Mouse (Mus musculus): ENCODE results near the gene Slc38a11. TPM values are rescaled to one million over a fixed set of nuclear protein-coding genes. Genes with fewer than 3 reads are reported as not detected.
A peak's percentile ranks its signal among the peaks of the same experiment; 100 is the strongest.

Slc38a11 gene
- polyA plus RNA-seq (2016; fragmentation: Nextera tagmentation; extraction: Ambion mirVana) = 0.21 TPM in 1 of 2 replicates, not detected in the other

DNA sequence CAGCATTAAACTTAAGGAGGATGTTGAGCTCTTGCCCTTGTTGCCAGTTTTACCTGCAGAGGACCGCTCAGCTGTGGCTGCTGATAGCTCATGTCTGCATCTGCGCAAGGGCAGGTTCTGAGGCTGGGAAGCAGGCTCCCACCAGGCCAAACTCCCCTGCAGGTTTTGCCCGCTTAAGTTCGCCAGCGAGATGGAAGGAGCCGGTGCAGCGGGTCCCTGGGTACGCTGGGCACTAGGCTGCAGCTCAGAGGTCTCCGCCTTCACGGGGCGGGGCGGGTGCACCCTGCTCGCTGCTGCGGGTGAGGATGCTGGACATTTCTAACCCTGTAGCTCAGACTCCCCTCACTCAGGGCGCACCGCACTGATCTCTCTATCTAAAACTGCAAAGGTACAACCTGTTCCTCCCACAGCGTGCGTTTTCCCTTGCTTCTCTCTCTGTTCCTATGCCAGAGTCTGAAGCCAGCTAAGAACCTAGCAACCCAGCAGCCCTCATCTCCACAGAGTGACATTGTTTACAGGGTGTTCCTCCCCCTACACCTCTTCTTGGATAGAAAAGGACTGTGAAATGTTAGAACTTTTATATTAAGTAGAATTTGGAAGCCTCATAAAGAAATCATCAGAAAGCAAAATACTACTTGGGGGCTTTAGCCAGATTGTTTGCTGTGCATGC is at the start of gene Slc38a11:
Slc38a11 (minus strand) TSS at position 207 of the 670 bp plus-strand sequence.
- no peaks in the 10 kb centered on the region for H3K36me3 ChIP-seq
- 4% methylated on average over 18 of the region's 18 CpGs for WGBS
- no peak within 1 kb of the TSS for H3K27ac ChIP-seq (ENCODE audit: poor library complexity, severe bottlenecking)
- 0 out of 2 replicates have a peak, but pooled peaks cover 6% of the 10 kb centered on the region for H3K4me1 ChIP-seq (replicated peaks)
- 0 out of 2 replicates have a peak, but pooled peaks cover 4% of the 10 kb centered on the region for H3K27me3 ChIP-seq (replicated peaks)
- H3K4me3 ChIP-seq = peak within 1 kb of the TSS; percentile 28
- no peak within 1 kb of the TSS for H3K9ac ChIP-seq
- H3K9me3 ChIP-seq (replicated peaks) = no peaks in the 10 kb centered on the region
- peak; percentile 39; the same call in 1 of the 2 replicates for ATAC-seq (ENCODE audit: insufficient number of reproducible peaks, low FRiP score)
- H3K4me2 ChIP-seq = peak within 1 kb of the TSS; percentile 60

DNA sequence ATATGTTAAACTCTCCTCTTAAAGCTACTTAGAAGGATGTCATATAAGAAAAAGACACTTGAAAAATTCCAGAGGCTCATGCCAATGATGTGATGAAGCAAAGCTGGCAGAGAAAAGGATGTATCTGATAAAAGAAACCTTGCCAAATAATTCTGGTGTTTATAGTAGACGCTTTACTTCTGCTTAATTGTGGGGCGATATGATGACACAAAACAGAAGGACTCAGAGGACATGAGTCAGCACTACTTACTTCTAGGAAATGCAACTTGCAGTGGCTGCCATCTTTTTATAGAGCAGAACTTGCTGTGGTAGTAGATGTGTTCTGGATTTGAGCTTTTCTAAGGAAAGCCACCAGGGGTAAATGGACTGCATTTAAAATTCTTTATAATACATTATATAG is 43.3 kb upstream of the Slc38a11 start:
- Histone ChIP-seq H3K27ac (ENCODE audit: poor library complexity, severe bottlenecking) (no peak overlapping the region), H3K27me3 (replicated peaks) (no peaks in the 10 kb centered on the region), H3K4me2 (no peak overlapping the region), H3K9me3 (replicated peaks) (no peaks in the 10 kb centered on the region), H3K36me3 (no peaks in the 10 kb centered on the region), H3K9ac (no peak overlapping the region), H3K4me1 (replicated peaks) (no peaks in the 10 kb centered on the region), H3K4me3 (no peak overlapping the region)
- WGBS = 59% methylated on average over 2 of the region's 2 CpGs
- ATAC-seq (ENCODE audit: insufficient number of reproducible peaks, low FRiP score) = no peak

GRCm38 (mm10) chr2:65405407-65405806 is 41.6 kb upstream of the Slc38a11 start:
- ATAC-seq (ENCODE audit: insufficient number of reproducible peaks, low FRiP score) = no peak
- no peaks in the 10 kb centered on the region for H3K27me3 ChIP-seq (replicated peaks)
- no peak overlapping the region for H3K4me3 ChIP-seq
- H3K4me1 ChIP-seq (replicated peaks) = no peaks in the 10 kb centered on the region
- H3K9ac ChIP-seq = no peak overlapping the region
- H3K36me3 ChIP-seq = no peaks in the 10 kb centered on the region
- no peak overlapping the region for H3K27ac ChIP-seq (ENCODE audit: poor library complexity, severe bottlenecking)
- 79% methylated on average over 1 of the region's 1 CpGs for WGBS
- no peak overlapping the region for H3K4me2 ChIP-seq
- H3K9me3 ChIP-seq (replicated peaks) = no peaks in the 10 kb centered on the region

GRCm38 (mm10) chr2:65402001-65402400 is 38.2 kb upstream of the Slc38a11 start:
- ATAC-seq (ENCODE audit: insufficient number of reproducible peaks, low FRiP score) = no peak
- no peaks in the 10 kb centered on the region for H3K9me3 ChIP-seq (replicated peaks)
- H3K4me1 ChIP-seq (replicated peaks) = no peaks in the 10 kb centered on the region
- H3K27ac ChIP-seq (ENCODE audit: poor library complexity, severe bottlenecking) = no peak overlapping the region
- H3K36me3 ChIP-seq = no peaks in the 10 kb centered on the region
- 71% methylated on average over 5 of the region's 5 CpGs for WGBS
- H3K27me3 ChIP-seq (replicated peaks) = no peaks in the 10 kb centered on the region
- H3K4me3 ChIP-seq = no peak overlapping the region
- H3K9ac ChIP-seq = no peak overlapping the region
- no peak overlapping the region for H3K4me2 ChIP-seq

DNA sequence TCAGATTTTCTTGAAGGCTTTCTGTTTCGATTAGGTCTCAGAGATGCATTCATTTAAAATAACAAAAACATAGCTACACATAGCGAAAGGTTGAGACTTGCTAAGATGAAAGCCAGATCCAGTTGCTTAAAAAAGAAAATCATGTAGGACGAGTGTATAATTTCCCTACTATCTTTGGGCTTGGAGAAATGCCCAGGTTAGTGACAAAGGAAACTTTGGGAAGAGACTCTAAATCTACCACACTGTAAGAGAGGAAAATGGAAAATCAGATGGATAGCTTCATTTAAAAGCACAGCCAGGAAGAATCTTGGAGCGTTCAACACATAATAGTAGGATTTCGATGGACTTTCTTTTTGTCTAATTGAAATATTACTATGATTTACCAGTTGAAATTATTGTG is 36.1 kb upstream of the Slc38a11 start:
- Histone ChIP-seq H3K9ac (no peak overlapping the region), H3K36me3 (no peaks in the 10 kb centered on the region), H3K4me1 (replicated peaks) (no peaks in the 10 kb centered on the region), H3K4me3 (no peak overlapping the region), H3K4me2 (no peak overlapping the region), H3K9me3 (replicated peaks) (no peaks in the 10 kb centered on the region), H3K27ac (ENCODE audit: poor library complexity, severe bottlenecking) (no peak overlapping the region), H3K27me3 (replicated peaks) (no peaks in the 10 kb centered on the region)
- WGBS = 55% methylated on average over 5 of the region's 5 CpGs
- ATAC-seq (ENCODE audit: insufficient number of reproducible peaks, low FRiP score) = no peak

- no peak for ATAC-seq (ENCODE audit: insufficient number of reproducible peaks, low FRiP score)
- 32% methylated on average over 3 of the region's 3 CpGs for WGBS
- 0 out of 2 replicates have a peak, but pooled peaks cover 3% of the 10 kb centered on the region for H3K4me1 ChIP-seq (replicated peaks)
- H3K4me2 ChIP-seq = no peak overlapping the region
- H3K27me3 ChIP-seq (replicated peaks) = no peaks in the 10 kb centered on the region
- no peak overlapping the region for H3K9ac ChIP-seq
- no peak overlapping the region for H3K4me3 ChIP-seq
- no peaks in the 10 kb centered on the region for H3K36me3 ChIP-seq
- H3K9me3 ChIP-seq (replicated peaks) = 0 out of 2 replicates have a peak, but pooled peaks cover 2% of the 10 kb centered on the region
- H3K27ac ChIP-seq (ENCODE audit: poor library complexity, severe bottlenecking) = no peak overlapping the region
Measured at GRCm38 (mm10) chr2:65396128-65396527, 32.3 kb upstream of the Slc38a11 start.

GRCm38 (mm10) chr2:65393061-65393460 is 29.2 kb upstream of the Slc38a11 start:
- Histone ChIP-seq H3K4me1 (replicated peaks) (0 out of 2 replicates have a peak, but pooled peaks cover 3% of the 10 kb centered on the region), H3K27me3 (replicated peaks) (no peaks in the 10 kb centered on the region), H3K9me3 (replicated peaks) (0 out of 2 replicates have a peak, but pooled peaks cover 2% of the 10 kb centered on the region), H3K9ac (no peak overlapping the region), H3K4me2 (no peak overlapping the region), H3K36me3 (no peaks in the 10 kb centered on the region), H3K27ac (ENCODE audit: poor library complexity, severe bottlenecking) (no peak overlapping the region), H3K4me3 (no peak overlapping the region)
- WGBS = 39% methylated on average over 4 of the region's 4 CpGs
- ATAC-seq (ENCODE audit: insufficient number of reproducible peaks, low FRiP score) = no peak

- H3K4me1 ChIP-seq (replicated peaks) = 0 out of 2 replicates have a peak, but pooled peaks cover 3% of the 10 kb centered on the region
- 72% methylated on average over 6 of the region's 6 CpGs for WGBS
- H3K9ac ChIP-seq = no peak overlapping the region
- ATAC-seq (ENCODE audit: insufficient number of reproducible peaks, low FRiP score) = no peak
- H3K9me3 ChIP-seq (replicated peaks) = 0 out of 2 replicates have a peak, but pooled peaks cover 2% of the 10 kb centered on the region
- no peak overlapping the region for H3K4me3 ChIP-seq
- H3K36me3 ChIP-seq = no peaks in the 10 kb centered on the region
- no peak overlapping the region for H3K27ac ChIP-seq (ENCODE audit: poor library complexity, severe bottlenecking)
- no peaks in the 10 kb centered on the region for H3K27me3 ChIP-seq (replicated peaks)
- H3K4me2 ChIP-seq = no peak overlapping the region
Measured at GRCm38 (mm10) chr2:65391322-65391721, 27.5 kb upstream of the Slc38a11 start.

DNA sequence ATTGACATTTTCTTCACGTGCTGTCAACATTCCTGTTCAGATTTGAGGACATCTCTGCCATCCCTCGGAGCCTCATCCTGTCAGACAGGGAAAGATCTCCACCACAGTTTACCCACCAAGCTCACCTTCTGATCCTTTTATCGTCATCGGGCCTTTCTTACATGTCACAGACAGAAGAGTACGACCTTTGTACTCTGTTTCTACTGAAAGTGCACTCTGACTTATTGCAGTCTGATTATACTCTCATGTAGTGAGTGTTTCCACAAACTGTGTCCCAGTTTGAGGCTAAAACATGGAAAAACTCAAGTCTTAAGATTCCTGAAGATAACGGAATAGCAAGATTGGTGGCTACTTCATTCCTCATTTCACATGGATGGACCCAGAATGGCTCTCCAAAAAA is 21.0 kb upstream of the Slc38a11 start:
- H3K4me1 ChIP-seq (replicated peaks) = 0 out of 2 replicates have a peak, but pooled peaks cover 4% of the 10 kb centered on the region
- H3K9ac ChIP-seq = no peak overlapping the region
- H3K4me2 ChIP-seq = no peak overlapping the region
- H3K27ac ChIP-seq (ENCODE audit: poor library complexity, severe bottlenecking) = no peak overlapping the region
- WGBS = 79% methylated on average over 6 of the region's 6 CpGs
- H3K4me3 ChIP-seq = no peak overlapping the region
- ATAC-seq (ENCODE audit: insufficient number of reproducible peaks, low FRiP score) = no peak
- H3K9me3 ChIP-seq (replicated peaks) = no peaks in the 10 kb centered on the region
- H3K36me3 ChIP-seq = no peaks in the 10 kb centered on the region
- H3K27me3 ChIP-seq (replicated peaks) = no peaks in the 10 kb centered on the region

- Histone ChIP-seq H3K36me3 (no peaks in the 10 kb centered on the region), H3K27ac (ENCODE audit: poor library complexity, severe bottlenecking) (no peak overlapping the region), H3K4me2 (no peak overlapping the region), H3K27me3 (replicated peaks) (no peaks in the 10 kb centered on the region), H3K9me3 (replicated peaks) (no peaks in the 10 kb centered on the region), H3K9ac (no peak overlapping the region), H3K4me3 (no peak overlapping the region), H3K4me1 (replicated peaks) (peaks cover 10% of the 10 kb centered on the region; the same call in 1 of the 2 replicates)
- 29% methylated on average over 4 of the region's 4 CpGs for WGBS
- ATAC-seq (ENCODE audit: insufficient number of reproducible peaks, low FRiP score) = no peak
Measured at GRCm38 (mm10) chr2:65382485-65382884, 18.7 kb upstream of the Slc38a11 start.

- Histone ChIP-seq H3K4me1 (replicated peaks) (peaks cover 10% of the 10 kb centered on the region; the same call in 1 of the 2 replicates), H3K36me3 (no peaks in the 10 kb centered on the region), H3K4me2 (no peak overlapping the region), H3K4me3 (no peak overlapping the region), H3K9me3 (replicated peaks) (no peaks in the 10 kb centered on the region), H3K9ac (no peak overlapping the region), H3K27ac (ENCODE audit: poor library complexity, severe bottlenecking) (no peak overlapping the region), H3K27me3 (replicated peaks) (no peaks in the 10 kb centered on the region)
- ATAC-seq (ENCODE audit: insufficient number of reproducible peaks, low FRiP score) = no peak
- 57% methylated on average over 4 of the region's 4 CpGs for WGBS
Measured at GRCm38 (mm10) chr2:65378425-65378824, 14.6 kb upstream of the Slc38a11 start.
